Mouse (Mus musculus): ENCODE data around the gene Anapc1. TPM values are rescaled to one million over a fixed set of nuclear protein-coding genes. Genes with fewer than 3 reads are reported as not detected.
"Not testable (repeated sequence)": the region's sequence is repeated elsewhere in the genome, so short reads cannot be mapped to it uniquely, and the experiment has no call there.

The Anapc1 gene
- polyA plus RNA-seq, 1 experiment: 45.5 TPM

- DNase-seq (ENCODE audit: extremely low spot score in 1 of 2, low spot score in 1 of 2): no peak
Observed at GRCm38 (mm10) chr2:128697566-128697965, 10.4 kb upstream of the Anapc1 start.

DNA sequence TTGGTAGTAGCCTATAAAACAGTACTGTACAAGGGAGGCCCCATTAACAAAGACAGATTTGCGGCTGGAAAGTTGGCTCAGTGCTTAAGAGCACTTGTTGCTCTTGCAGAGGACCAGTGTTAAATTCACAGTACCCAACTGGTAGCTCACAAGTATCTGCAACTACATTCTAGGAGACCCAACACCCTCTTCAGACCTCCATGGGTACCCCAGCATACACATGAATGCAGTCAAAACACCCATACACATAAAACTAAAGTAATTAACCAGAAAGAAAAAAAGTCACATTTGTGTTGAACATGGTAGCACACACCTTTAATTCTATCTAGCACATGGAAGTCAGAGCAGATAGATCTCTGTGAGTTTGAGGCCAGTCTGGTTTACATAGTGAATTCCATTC, 9.9 kb upstream of the Anapc1 start:
- DNase-seq (ENCODE audit: extremely low spot score in 1 of 2, low spot score in 1 of 2): no peak

DNA sequence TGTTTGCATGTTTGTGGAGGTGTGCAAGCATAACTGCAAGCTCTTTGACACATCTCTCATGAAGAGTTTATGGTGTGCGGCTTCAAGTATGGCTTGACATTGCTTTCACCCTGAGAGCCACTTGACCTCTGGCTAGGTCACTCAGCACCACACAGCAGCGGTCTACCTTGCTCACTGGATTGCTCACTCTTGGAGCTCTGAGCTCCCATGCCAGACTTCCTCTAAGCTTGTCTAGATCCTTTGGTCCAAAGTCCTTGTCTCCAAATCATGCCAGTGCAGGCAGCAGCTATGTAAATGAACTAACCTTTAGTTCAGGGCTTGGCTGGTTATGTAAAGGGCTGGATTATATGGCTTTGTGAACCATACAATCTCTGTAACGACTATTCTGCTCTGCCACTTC, 9.2 kb upstream of the Anapc1 start:
- DNase-seq (ENCODE audit: extremely low spot score in 1 of 2, low spot score in 1 of 2): no peak

DNA sequence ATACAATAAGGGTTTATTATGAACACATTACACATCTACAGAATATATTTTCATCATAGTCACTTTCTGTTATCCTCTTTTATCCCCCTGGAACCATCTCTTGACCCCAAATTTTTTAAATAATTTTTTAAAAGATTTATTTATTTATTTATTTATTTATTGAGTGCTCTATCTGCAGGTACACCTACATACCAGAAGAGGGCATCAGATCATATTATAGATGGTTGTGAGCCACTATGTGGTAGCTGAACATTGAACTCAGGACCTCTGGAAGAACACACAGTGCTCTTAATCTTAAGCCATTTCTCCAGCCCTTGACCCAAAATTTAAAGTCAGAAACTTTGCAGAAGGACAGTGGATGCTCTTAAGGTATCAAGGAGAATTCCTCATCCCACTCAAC, 7.4 kb upstream of the Anapc1 start:
- no peak for DNase-seq (ENCODE audit: extremely low spot score in 1 of 2, low spot score in 1 of 2)

GRCm38 (mm10) chr2:128693828-128694227, 6.6 kb upstream of the Anapc1 start:
- DNase-seq (ENCODE audit: extremely low spot score in 1 of 2, low spot score in 1 of 2): not testable (repeated sequence)

DNA sequence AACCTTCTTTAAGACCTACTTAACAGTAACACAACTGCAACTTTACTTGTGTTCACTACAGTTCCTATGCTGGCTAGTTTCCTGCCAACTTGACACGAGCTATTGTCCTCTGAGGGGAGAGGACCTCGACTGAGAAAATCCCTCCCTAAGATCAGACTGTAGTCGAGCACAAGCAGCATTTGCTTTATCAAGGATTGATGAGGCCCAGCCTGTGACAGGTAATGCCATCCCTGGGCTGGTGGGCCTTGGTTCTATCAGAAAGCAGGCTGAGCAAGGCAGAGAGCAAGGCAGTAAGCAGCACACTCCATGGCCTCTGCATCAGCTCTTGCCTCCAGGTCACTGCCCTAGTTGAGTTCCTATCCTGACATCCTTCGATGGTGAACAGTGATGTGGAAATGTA, 6.0 kb upstream of the Anapc1 start:
- no peak for DNase-seq (ENCODE audit: extremely low spot score in 1 of 2, low spot score in 1 of 2)

DNA sequence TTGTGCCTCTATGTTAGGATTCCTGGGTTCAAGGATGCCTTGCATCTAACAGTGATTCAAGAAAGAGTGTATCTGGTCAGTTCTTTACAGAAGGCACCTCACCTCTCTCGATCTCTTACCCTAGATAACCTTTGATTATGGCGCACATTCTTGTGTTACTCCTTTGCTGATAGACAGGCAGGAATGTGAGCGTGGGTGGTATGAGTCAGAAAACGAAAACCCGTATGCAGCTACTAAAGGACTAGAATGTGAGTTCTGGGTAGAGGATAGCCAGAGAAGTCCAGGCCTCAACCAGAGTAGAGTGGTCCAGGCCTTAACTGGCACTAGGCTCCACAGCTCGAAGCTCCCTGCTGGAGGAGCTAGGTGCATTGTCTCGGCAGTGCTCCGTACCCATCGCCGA, 5.6 kb upstream of the Anapc1 start:
- DNase-seq (ENCODE audit: extremely low spot score in 1 of 2, low spot score in 1 of 2): no peak

DNA sequence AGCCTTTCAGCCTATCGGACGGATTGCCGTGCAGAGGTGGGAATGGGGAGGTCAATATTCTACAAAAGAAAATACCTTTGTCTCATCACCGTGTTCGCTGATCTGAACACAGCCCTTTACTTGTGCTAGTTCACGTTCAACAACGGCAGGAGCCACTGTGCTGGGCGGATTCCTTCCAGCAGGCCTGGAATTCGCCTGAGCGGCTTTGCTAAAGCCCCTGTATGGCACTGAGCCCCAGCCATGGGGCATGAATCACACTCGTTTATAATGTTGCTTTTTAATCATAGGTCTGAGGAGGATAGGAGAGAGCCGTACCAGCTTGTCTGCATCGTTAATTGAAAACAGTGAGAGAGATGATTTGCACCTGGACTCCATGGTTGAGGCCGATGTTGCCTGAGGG, 5.1 kb upstream of the Anapc1 start:
- no peak for DNase-seq (ENCODE audit: extremely low spot score in 1 of 2, low spot score in 1 of 2)

- DNase-seq (ENCODE audit: extremely low spot score in 1 of 2, low spot score in 1 of 2): no peak
Observed at GRCm38 (mm10) chr2:128687558-128688120, 448 bp upstream of the Anapc1 start.

GRCm38 (mm10) chr2:128680661-128681060, 6.5 kb downstream of the Anapc1 start:
- no peak for DNase-seq (ENCODE audit: extremely low spot score in 1 of 2, low spot score in 1 of 2)

- DNase-seq (ENCODE audit: extremely low spot score in 1 of 2, low spot score in 1 of 2): no peak
Observed at GRCm38 (mm10) chr2:128620578-128620977, 66.6 kb downstream of the Anapc1 start.

- no peak for DNase-seq (ENCODE audit: extremely low spot score in 1 of 2, low spot score in 1 of 2)
Observed at GRCm38 (mm10) chr2:128615366-128615765, 71.8 kb downstream of the Anapc1 start.

DNA sequence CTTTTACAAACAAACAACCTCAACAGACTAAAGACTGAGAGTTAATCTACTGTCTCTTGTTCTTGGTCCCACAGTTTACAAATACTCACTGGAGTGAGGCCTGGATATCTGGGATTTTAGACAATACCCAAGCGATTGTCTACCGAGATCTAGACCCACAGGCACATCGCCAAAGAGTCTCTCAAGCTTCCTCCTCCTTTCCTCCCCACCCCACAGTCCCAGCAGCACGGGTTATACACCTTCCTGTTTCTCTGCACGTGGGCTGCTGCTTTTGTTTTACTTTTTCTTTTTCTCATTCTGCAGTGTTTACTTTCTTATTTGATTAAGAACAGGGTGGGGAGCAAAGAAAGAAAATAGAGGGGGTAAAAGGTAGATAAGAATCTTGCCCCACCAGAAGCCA, 73.8 kb downstream of the Anapc1 start:
- no peak for DNase-seq (ENCODE audit: extremely low spot score in 1 of 2, low spot score in 1 of 2)

GRCm38 (mm10) chr2:128612275-128612674, 74.9 kb downstream of the Anapc1 start:
- DNase-seq (ENCODE audit: extremely low spot score in 1 of 2, low spot score in 1 of 2): no peak

DNA sequence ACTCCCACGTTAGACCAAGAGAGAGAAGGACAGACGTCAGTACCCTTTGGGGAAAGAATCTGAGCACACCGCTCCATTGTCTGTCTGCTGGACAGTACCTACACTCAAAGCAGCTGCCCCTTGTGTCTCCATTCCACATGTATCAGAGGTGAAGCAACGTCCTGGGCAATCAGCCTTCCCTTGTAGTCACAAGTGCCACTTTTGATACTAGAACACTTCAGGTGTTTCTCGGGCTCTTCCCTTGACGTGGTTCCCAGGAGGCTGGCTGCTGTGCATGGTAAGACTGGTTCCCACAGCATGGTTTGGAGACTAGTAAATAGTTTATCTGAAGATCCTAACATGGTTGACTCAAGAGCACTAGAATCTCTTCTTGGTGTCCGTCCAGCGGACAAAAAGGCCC, 76.0 kb downstream of the Anapc1 start:
- DNase-seq (ENCODE audit: extremely low spot score in 1 of 2, low spot score in 1 of 2): no peak

- no peak for DNase-seq (ENCODE audit: extremely low spot score in 1 of 2, low spot score in 1 of 2)
Observed at GRCm38 (mm10) chr2:128609286-128609685, 77.9 kb downstream of the Anapc1 start.

- DNase-seq (ENCODE audit: extremely low spot score in 1 of 2, low spot score in 1 of 2): no peak
Observed at GRCm38 (mm10) chr2:128601534-128601933, 85.7 kb downstream of the Anapc1 start.

GRCm38 (mm10) chr2:128592301-128592700, 94.9 kb downstream of the Anapc1 start:
- no peak for DNase-seq (ENCODE audit: extremely low spot score in 1 of 2, low spot score in 1 of 2)

- DNase-seq (ENCODE audit: extremely low spot score in 1 of 2, low spot score in 1 of 2): no peak
Observed at GRCm38 (mm10) chr2:128590909-128591308, 96.3 kb downstream of the Anapc1 start, which contains the start of gene Spdye4c. Gene Spdye4c (plus strand): TSS chr2:128591209.

GRCm38 (mm10) chr2:128582881-128583280, 104.3 kb downstream of the Anapc1 start:
- no peak for DNase-seq (ENCODE audit: extremely low spot score in 1 of 2, low spot score in 1 of 2)

GRCm38 (mm10) chr2:128572726-128573624, 114.2 kb downstream of the Anapc1 start:
- DNase-seq (ENCODE audit: extremely low spot score in 1 of 2, low spot score in 1 of 2): peak; percentile 67 to 94

GRCm38 (mm10) chr2:128571001-128571400, 116.2 kb downstream of the Anapc1 start:
- no peak for DNase-seq (ENCODE audit: extremely low spot score in 1 of 2, low spot score in 1 of 2)

All from frontal cortex, adult 2 months (tissue).